In genomic region chr7:98108636-98109430, GRCm38 (mm10) we compare ENCODE assay signal across 12 mouse cellular contexts. TPM values are rescaled to one million over a fixed set of nuclear protein-coding genes. Genes with fewer than 3 reads are reported as not detected.
DNase-seq lines count a peak whose midpoint lies in the region; ATAC-seq and TF ChIP-seq lines count a peak whose summit lies in the region.
"Had no signal": no experiment of that assay in that cellular context is flagged by ENCODE, and none has a peak within 500 bp of the region (broad histone marks: within the 10 kb centered on the region; RNA-seq: fewer than 3 reads in every experiment).

No protein-coding gene starts in this region.

- no peaks in the 10 kb centered on the region for H3K36me3 ChIP-seq in midbrain, embryonic 15.5 days (replicated peaks)
- no peaks in the 10 kb centered on the region for H3K36me3 ChIP-seq in midbrain, embryonic 16.5 days (ENCODE audit: control insufficient read depth, insufficient read depth, low read length)
- no peaks in the 10 kb centered on the region for H3K36me3 ChIP-seq in liver, postnatal 0 days (replicated peaks; ENCODE audit: insufficient read depth, low read length)
- H3K36me3 ChIP-seq: liver, embryonic 13.5 days; stomach, embryonic 15.5 days had no signal

- no peaks in the 10 kb centered on the region for H3K9me3 ChIP-seq in midbrain, embryonic 15.5 days
- H3K9me3 ChIP-seq in midbrain, embryonic 16.5 days (replicated peaks; ENCODE audit: control insufficient read depth, low read length, poor library complexity, severe bottlenecking) = no peaks in the 10 kb centered on the region
- no peaks in the 10 kb centered on the region for H3K9me3 ChIP-seq in liver, postnatal 0 days (ENCODE audit: low read length)
- H3K9me3 ChIP-seq: liver, embryonic 13.5 days; megakaryocyte, embryonic 14.5 days; stomach, embryonic 15.5 days had no signal

- intact Hi-C loops in heart, postnatal 14 days (cut with DNase I) = no loop called here

- no peak overlapping the region for H3K9ac ChIP-seq in midbrain, embryonic 15.5 days
- H3K9ac ChIP-seq in midbrain, embryonic 16.5 days (ENCODE audit: low read depth, low read length) = no peak overlapping the region
- H3K9ac ChIP-seq in liver, postnatal 0 days (replicated peaks) = no peak overlapping the region
- H3K9ac ChIP-seq: liver, embryonic 13.5 days; stomach, embryonic 15.5 days had no signal

- TF ChIP-seq CTCF in liver, postnatal 0 days (IDR thresholded peaks at IDR 0.05; ENCODE audit: low read depth) = no peak

- peaks cover 15% of the 10 kb centered on the region for H3K27me3 ChIP-seq in midbrain, embryonic 15.5 days (replicated peaks)
- H3K27me3 ChIP-seq in midbrain, embryonic 16.5 days (ENCODE audit: control insufficient read depth, insufficient read depth, low read depth, low read length) = peaks cover 7% of the 10 kb centered on the region
- H3K27me3 ChIP-seq in liver, postnatal 0 days (ENCODE audit: insufficient read depth, low read length) = peaks cover 5% of the 10 kb centered on the region; the same call in 1 of the 2 replicates

- no peak overlapping the region for H3K27ac ChIP-seq in midbrain, embryonic 15.5 days
- H3K27ac ChIP-seq in midbrain, embryonic 16.5 days (ENCODE audit: low read length) = no peak overlapping the region
- no peak overlapping the region for H3K27ac ChIP-seq in liver, postnatal 0 days (ENCODE audit: low read depth)
- H3K27ac ChIP-seq: liver, embryonic 13.5 days; stomach, embryonic 15.5 days had no signal

- no peak overlapping the region for H3K4me3 ChIP-seq in midbrain, embryonic 15.5 days
- H3K4me3 ChIP-seq in midbrain, embryonic 16.5 days (ENCODE audit: low read depth, low read length) = no peak overlapping the region
- no peak overlapping the region for H3K4me3 ChIP-seq in liver, postnatal 0 days (ENCODE audit: low read depth, low read length)
- H3K4me3 ChIP-seq: liver, embryonic 13.5 days; megakaryocyte, embryonic 14.5 days; stomach, embryonic 15.5 days had no signal

- 83% methylated on average over 16 of the region's 16 CpGs for WGBS in midbrain, embryonic 15.5 days
- 82% methylated on average over 16 of the region's 16 CpGs for WGBS in midbrain, embryonic 16.5 days
- WGBS in liver, postnatal 0 days (ENCODE audit: insufficient replicate concordance) = 70% methylated on average over 16 of the region's 16 CpGs

- H3K4me2 ChIP-seq in midbrain, embryonic 15.5 days = no peak overlapping the region
- no peak overlapping the region for H3K4me2 ChIP-seq in midbrain, embryonic 16.5 days (ENCODE audit: low read length)
- no peak overlapping the region for H3K4me2 ChIP-seq in liver, postnatal 0 days (ENCODE audit: low read depth, low read length)
- H3K4me2 ChIP-seq: liver, embryonic 13.5 days; stomach, embryonic 15.5 days had no signal

- DNase-seq in frontal cortex, postnatal 25 days (ENCODE audit: low spot score in 2 of 2) = no peak
- peak; percentile 65 for DNase-seq in cerebellum, adult 11 months
- no peak for DNase-seq in liver, postnatal 0 days
- no peak for DNase-seq in heart, postnatal 14 days
- DNase-seq: kidney, postnatal 25 days; liver, embryonic 13.5 days had no signal

- ATAC-seq in frontal cortex, adult (ENCODE audit: low TSS enrichment) = peak; percentile 74
- 0 out of 2 replicates have a peak, but pooled peaks have one; percentile 18 for ATAC-seq in midbrain, embryonic 15.5 days (replicated peaks)
- no peak for ATAC-seq in midbrain, embryonic 16.5 days
- ATAC-seq in megakaryocyte progenitor cell, adult 5-6 weeks (replicated peaks; ENCODE audit: poor library complexity) = peak; percentile 29; the same call in 1 of the 2 replicates
- no peak for ATAC-seq in liver, postnatal 0 days

- TF ChIP-seq EP300 in liver, postnatal 0 days (IDR thresholded peaks at IDR 0.05; ENCODE audit: low read depth) = no peak

- peaks cover 8% of the 10 kb centered on the region for H3K4me1 ChIP-seq in midbrain, embryonic 15.5 days
- peaks cover 4% of the 10 kb centered on the region; the same call in 1 of the 2 replicates for H3K4me1 ChIP-seq in midbrain, embryonic 16.5 days (ENCODE audit: control insufficient read depth, insufficient read depth, low read length)
- H3K4me1 ChIP-seq in liver, postnatal 0 days (ENCODE audit: insufficient read depth) = peaks cover 13% of the 10 kb centered on the region

RNA-seq across cellular contexts. Expression of gene Myo7a, which starts 10.5 kb away (rescaled TPM):
- polyA plus RNA-seq in midbrain, embryonic 15.5 days (2015; fragmentation: Nextera tagmentation; extraction: Ambion mirVana) = 20.6 and 23.8 TPM in 2 replicates
- polyA plus RNA-seq in midbrain, embryonic 16.5 days (2015; fragmentation: Nextera tagmentation; extraction: Ambion mirVana) = 22.5 and 22.8 TPM in 2 replicates
- 16.0 and 17.1 TPM in 2 replicates for total RNA-seq in megakaryocyte progenitor cell, adult 5-6 weeks (2015)
- 22.0 and 29.0 TPM in 2 replicates for total RNA-seq in megakaryocyte progenitor cell, adult 5-6 weeks (2017)
- polyA plus RNA-seq in liver, postnatal 0 days (2015; fragmentation: Nextera tagmentation; extraction: Ambion mirVana) = 6.5 and 7.6 TPM in 2 replicates
- 1 to 10 TPM; 5.4 to 6.3 TPM for total RNA-seq in heart, postnatal 14 days (2021)

RNA-seq across cellular contexts. Expression of gene Omp, which starts 36.5 kb away (rescaled TPM):
- 0.33 and 0.37 TPM in 2 replicates for polyA plus RNA-seq in midbrain, embryonic 15.5 days (2015; fragmentation: Nextera tagmentation; extraction: Ambion mirVana)
- polyA plus RNA-seq in midbrain, embryonic 16.5 days (2015; fragmentation: Nextera tagmentation; extraction: Ambion mirVana) = 0.35 TPM in 2 replicates
- total RNA-seq in megakaryocyte progenitor cell, adult 5-6 weeks (2015) = 0.25 and 0.32 TPM in 2 replicates
- total RNA-seq in megakaryocyte progenitor cell, adult 5-6 weeks (2017) = 0.12 TPM in 1 of 2 replicates, not detected in the other
- 0.23 and 0.27 TPM in 2 replicates for polyA plus RNA-seq in liver, postnatal 0 days (2015; fragmentation: Nextera tagmentation; extraction: Ambion mirVana)
- total RNA-seq in heart, postnatal 14 days (2021) = under 1 TPM; 0.22 TPM

Comparison
In these comparisons a context has a peak if more than half of its experiments do, and no peak if none do; other contexts are left out.
1. ATAC-seq: peak in frontal cortex, adult (single experiment), midbrain, embryonic 15.5 days (single experiment) and megakaryocyte progenitor cell, adult 5-6 weeks (single experiment); none in midbrain, embryonic 16.5 days (single experiment) and liver, postnatal 0 days (single experiment).